Mouse (Mus musculus) intestine, embryonic 14.5 days (tissue): ENCODE results near the gene Smad3. TPM values are rescaled to one million over a fixed set of nuclear protein-coding genes. Genes with fewer than 3 reads are reported as not detected.

Experiments
- polyA plus RNA-seq: library from polyadenylated mRNA; unstranded; fragments of >200 nt; fragmentation: Nextera tagmentation; extraction: Ambion mirVana; gene quantifications from 2 replicates; pipeline ENCODE4 v1.2.1, GENCODE M21; 2014

Gene Smad3
- polyA plus RNA-seq, 1 experiment from 2014 or later, result 12.7 TPM

Other genes starting within 250 kb of the Smad3 start
- gene Iqch, start 155.5 kb downstream of the Smad3 start, polyA plus RNA-seq, result 0.09 TPM in 1 of 2 replicates, not detected in the other
- 26.0 and 28.1 TPM in 2 replicates for gene Aagab, start 155.3 kb downstream of the Smad3 start, polyA plus RNA-seq